In genomic region chr9:89578422-89578821, GRCm38 (mm10) we compare ENCODE assay signal across 25 mouse cellular contexts. TPM values are rescaled to one million over a fixed set of nuclear protein-coding genes. Genes with fewer than 3 reads are reported as not detected.
A peak's percentile ranks its signal among the peaks of the same experiment; 100 is the strongest.
DNase-seq lines count a peak whose midpoint lies in the region; ATAC-seq and TF ChIP-seq lines count a peak whose summit lies in the region.
"Had no signal": no experiment of that assay in that cellular context is flagged by ENCODE, and none has a peak within 500 bp of the region (broad histone marks: within the 10 kb centered on the region; RNA-seq: fewer than 3 reads in every experiment).

No protein-coding gene starts in this region.

- no peaks in the 10 kb centered on the region for H3K4me1 ChIP-seq in forebrain, embryonic 15.5 days
- H3K4me1 ChIP-seq in forebrain, embryonic 12.5 days: no peaks in the 10 kb centered on the region
- H3K4me1 ChIP-seq in midbrain, postnatal 0 days (ENCODE audit: insufficient read depth, low read length): no peaks in the 10 kb centered on the region
- H3K4me1 ChIP-seq in midbrain, embryonic 13.5 days (replicated peaks): no peaks in the 10 kb centered on the region
- H3K4me1 ChIP-seq: embryonic facial prominence, embryonic 13.5 days; heart, embryonic 10.5 days; hindbrain, embryonic 15.5 days had no signal

- 81% methylated on average over 5 of the region's 5 CpGs for WGBS in forebrain, embryonic 15.5 days
- WGBS in forebrain, embryonic 12.5 days: 88% methylated on average over 5 of the region's 5 CpGs
- 84% methylated on average over 5 of the region's 5 CpGs for WGBS in midbrain, postnatal 0 days
- 94% methylated on average over 5 of the region's 5 CpGs for WGBS in midbrain, embryonic 13.5 days

- H3K27ac ChIP-seq in forebrain, embryonic 15.5 days (replicated peaks): no peak overlapping the region
- no peak overlapping the region for H3K27ac ChIP-seq in forebrain, embryonic 12.5 days
- H3K27ac ChIP-seq in midbrain, postnatal 0 days (ENCODE audit: low read depth, low read length): no peak overlapping the region
- H3K27ac ChIP-seq in midbrain, embryonic 13.5 days: no peak overlapping the region
- H3K27ac ChIP-seq: embryonic facial prominence, embryonic 13.5 days; heart, embryonic 10.5 days; hindbrain, embryonic 15.5 days had no signal

- no peaks in the 10 kb centered on the region for H3K27me3 ChIP-seq in forebrain, embryonic 15.5 days
- no peaks in the 10 kb centered on the region for H3K27me3 ChIP-seq in forebrain, embryonic 12.5 days
- no peaks in the 10 kb centered on the region for H3K27me3 ChIP-seq in midbrain, postnatal 0 days (ENCODE audit: insufficient read depth, low read length)
- no peaks in the 10 kb centered on the region for H3K27me3 ChIP-seq in midbrain, embryonic 13.5 days
- H3K27me3 ChIP-seq: embryonic facial prominence, embryonic 13.5 days; hindbrain, embryonic 15.5 days; Patski had no signal

- H3K9me3 ChIP-seq in forebrain, embryonic 15.5 days: no peaks in the 10 kb centered on the region
- no peaks in the 10 kb centered on the region for H3K9me3 ChIP-seq in forebrain, embryonic 12.5 days
- H3K9me3 ChIP-seq in midbrain, postnatal 0 days (ENCODE audit: low read length): no peaks in the 10 kb centered on the region
- no peaks in the 10 kb centered on the region for H3K9me3 ChIP-seq in midbrain, embryonic 13.5 days
- H3K9me3 ChIP-seq: embryonic facial prominence, embryonic 13.5 days; heart, embryonic 10.5 days; hindbrain, embryonic 15.5 days had no signal

- no peak overlapping the region for H3K9ac ChIP-seq in forebrain, embryonic 15.5 days (replicated peaks)
- no peak overlapping the region for H3K9ac ChIP-seq in forebrain, embryonic 12.5 days
- no peak overlapping the region for H3K9ac ChIP-seq in midbrain, postnatal 0 days (replicated peaks; ENCODE audit: low read length, poor library complexity, severe bottlenecking)
- H3K9ac ChIP-seq in midbrain, embryonic 13.5 days (replicated peaks): no peak overlapping the region
- H3K9ac ChIP-seq: embryonic facial prominence, embryonic 13.5 days; hindbrain, embryonic 15.5 days had no signal

- TF ChIP-seq CTCF in midbrain, postnatal 0 days (IDR thresholded peaks at IDR 0.05): no peak

- no peak overlapping the region for H3K4me3 ChIP-seq in forebrain, embryonic 15.5 days
- no peak overlapping the region for H3K4me3 ChIP-seq in forebrain, embryonic 12.5 days (replicated peaks)
- H3K4me3 ChIP-seq in midbrain, postnatal 0 days (ENCODE audit: low read depth, low read length): no peak overlapping the region
- H3K4me3 ChIP-seq in midbrain, embryonic 13.5 days (replicated peaks): no peak overlapping the region
- H3K4me3 ChIP-seq: embryonic facial prominence, embryonic 13.5 days; heart, embryonic 10.5 days; hindbrain, embryonic 15.5 days had no signal

- H3K36me3 ChIP-seq in forebrain, embryonic 15.5 days: no peaks in the 10 kb centered on the region
- H3K36me3 ChIP-seq in forebrain, embryonic 12.5 days (replicated peaks): no peaks in the 10 kb centered on the region
- no peaks in the 10 kb centered on the region for H3K36me3 ChIP-seq in midbrain, postnatal 0 days (ENCODE audit: insufficient read depth, low read length)
- H3K36me3 ChIP-seq in midbrain, embryonic 13.5 days: no peaks in the 10 kb centered on the region
- H3K36me3 ChIP-seq: embryonic facial prominence, embryonic 13.5 days; heart, embryonic 10.5 days; hindbrain, embryonic 15.5 days had no signal

- H3K4me2 ChIP-seq in forebrain, embryonic 15.5 days (replicated peaks): no peak overlapping the region
- no peak overlapping the region for H3K4me2 ChIP-seq in forebrain, embryonic 12.5 days
- no peak overlapping the region for H3K4me2 ChIP-seq in midbrain, postnatal 0 days (ENCODE audit: low read depth, low read length, poor library complexity, severe bottlenecking)
- no peak overlapping the region for H3K4me2 ChIP-seq in midbrain, embryonic 13.5 days (replicated peaks)
- H3K4me2 ChIP-seq: embryonic facial prominence, embryonic 13.5 days; hindbrain, embryonic 15.5 days had no signal

- intact Hi-C loops in heart, postnatal 10 days (cut with DNase I): no loop called here

- 0 out of 2 replicates have a peak, but pooled peaks have one; percentile 26 for ATAC-seq in forebrain, embryonic 15.5 days (replicated peaks)
- no peak for ATAC-seq in forebrain, embryonic 12.5 days (ENCODE audit: low FRiP score)
- peak; percentile 44; the same call in 1 of the 2 replicates for ATAC-seq in midbrain, postnatal 0 days (ENCODE audit: low FRiP score)
- ATAC-seq in midbrain, embryonic 13.5 days: no peak
- ATAC-seq: activated CD4-positive, CD25-positive, alpha-beta regulatory T cell, adult 4 months; inflammation-experienced regulatory T-cells, adult 6 months; intestine, postnatal 0 days; Patski had no signal

- peak; percentile 75 to 80 for DNase-seq in cerebellum, postnatal 14 days
- DNase-seq in cerebellum, adult 8-10 months: no peak
- DNase-seq in midbrain, postnatal 0 days (ENCODE audit: low spot score): peak; percentile 40
- DNase-seq in heart, postnatal 10 days: no peak
- DNase-seq in urinary bladder, postnatal 4 days (ENCODE audit: low spot score in 2 of 2): no peak
- DNase-seq: adrenal gland, postnatal 14 days; cerebellum, adult 9-10 months; gastrocnemius, postnatal 10 days; heart, adult 18-20 months; heart, postnatal 14 days; kidney, adult 8-10 months had no signal

RNA-seq across cellular contexts. Expression of gene Minar1, which starts 44.5 kb away (rescaled TPM):
- polyA plus RNA-seq in forebrain, embryonic 15.5 days (2015; fragmentation: Nextera tagmentation; extraction: Ambion mirVana): 0.78 and 0.92 TPM in 2 replicates
- 0.09 and 0.18 TPM in 2 replicates for polyA plus RNA-seq in forebrain, embryonic 12.5 days (2016; fragmentation: Nextera tagmentation; extraction: Ambion mirVana)
- total RNA-seq in midbrain, postnatal 0 days (2014; rRNA removed): 17.3 and 17.7 TPM in 2 replicates
- polyA plus RNA-seq in midbrain, postnatal 0 days (2015; fragmentation: Nextera tagmentation; extraction: Ambion mirVana): 3.1 and 3.5 TPM in 2 replicates
- polyA plus RNA-seq in midbrain, embryonic 13.5 days (2015; fragmentation: Nextera tagmentation; extraction: Ambion mirVana): 0.66 and 0.75 TPM in 2 replicates
- under 1 TPM; 0.05 to 0.10 TPM for total RNA-seq in heart, postnatal 10 days (2021)
- total RNA-seq: heart, adult 18-20 months; hematopoietic stem cell, adult 5-6 weeks; MEL had no signal
- polyA plus RNA-seq: C2C12; heart, embryonic 14.5 days; inflammation-experienced regulatory T-cells, adult 6 months; Patski had no signal

Comparison
In these comparisons a context has a peak if more than half of its experiments do, and no peak if none do; other contexts are left out.
1. DNase-seq: peak in cerebellum, postnatal 14 days (2 of 2) and midbrain, postnatal 0 days (single experiment); none in cerebellum, adult 8-10 months (single experiment), heart, postnatal 10 days (0 of 2) and urinary bladder, postnatal 4 days (0 of 2).
2. ATAC-seq: peak in forebrain, embryonic 15.5 days (single experiment) and midbrain, postnatal 0 days (single experiment); none in forebrain, embryonic 12.5 days (single experiment) and midbrain, embryonic 13.5 days (single experiment).